Mouse (Mus musculus): ENCODE measurements around the gene Nxf7.
A peak's percentile ranks its signal among the peaks of the same experiment; 100 is the strongest.
"Not testable (repeated sequence)": the region's sequence is repeated elsewhere in the genome, so short reads cannot be mapped to it uniquely, and the experiment has no call there.

DNA sequence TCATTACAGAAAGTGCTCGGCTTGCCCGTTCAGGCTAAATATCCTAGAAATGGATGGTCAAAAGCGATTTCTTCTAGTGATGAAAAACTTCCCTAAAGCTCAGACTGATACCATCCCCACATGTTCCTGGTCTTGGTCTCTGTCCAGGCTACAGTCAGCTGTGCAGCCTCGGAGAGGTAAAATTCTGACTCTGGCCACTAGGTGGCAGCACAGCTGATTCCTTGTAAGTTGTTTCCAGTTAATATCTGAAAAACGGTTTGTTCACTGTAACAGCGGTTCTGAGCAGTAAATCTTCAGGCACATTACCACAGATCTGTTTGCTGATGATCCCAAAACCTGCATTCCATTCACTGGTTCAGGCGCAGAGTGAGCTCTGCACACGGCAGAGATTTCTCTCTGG, 38.9 kb downstream of the Nxf7 start:
- peak; percentile 13; the same call in 1 of the 2 replicates for TF ChIP-seq CTCF (conservative IDR thresholded peaks at IDR 0.05; ENCODE audit: low read length)
- not testable (repeated sequence) for TF ChIP-seq NANOG, POU5F1 (IDR thresholded peaks at IDR 0.05; ENCODE audit: borderline replicate concordance, low read length)

All from E14TG2a.4 (cell line).